Mouse (Mus musculus): ENCODE measurements around the gene Tmco3. TPM values are rescaled to one million over a fixed set of nuclear protein-coding genes. Genes with fewer than 3 reads are reported as not detected.

Gene Tmco3
- polyA plus RNA-seq, 1 experiment from 2014 or later = 19.7 TPM

- H3K36me3 ChIP-seq (ENCODE audit: control insufficient read depth, insufficient read depth, low read length) = peaks cover 29% of the 10 kb centered on the region
- H3K9me3 ChIP-seq (ENCODE audit: control insufficient read depth, low read length) = no peaks in the 10 kb centered on the region
- H3K4me1 ChIP-seq (replicated peaks; ENCODE audit: control insufficient read depth, insufficient read depth, low read length) = no peaks in the 10 kb centered on the region
- DNase-seq (ENCODE audit: low spot score) (no peak), ATAC-seq (replicated peaks; ENCODE audit: low FRiP score) (no peak)
- H3K4me2 ChIP-seq = no peak overlapping the region
- H3K9ac ChIP-seq (ENCODE audit: low read depth, low read length) = no peak overlapping the region
- WGBS = 93% methylated on average over 8 of the region's 8 CpGs
- no peak overlapping the region for H3K27ac ChIP-seq (ENCODE audit: low read depth, low read length)
- H3K27me3 ChIP-seq (replicated peaks; ENCODE audit: control insufficient read depth, insufficient read depth, low read length) = no peaks in the 10 kb centered on the region
- no peak overlapping the region for H3K4me3 ChIP-seq (ENCODE audit: low read depth, low read length)
These were observed 11.6 kb downstream of the Tmco3 start for GRCm38 (mm10) chr8:13299571-13299970.

- Histone ChIP-seq H3K36me3 (ENCODE audit: control insufficient read depth, insufficient read depth, low read length) (peaks cover 23% of the 10 kb centered on the region), H3K27me3 (replicated peaks; ENCODE audit: control insufficient read depth, insufficient read depth, low read length) (no peaks in the 10 kb centered on the region), H3K27ac (ENCODE audit: low read depth, low read length) (no peak overlapping the region), H3K4me3 (ENCODE audit: low read depth, low read length) (no peak overlapping the region), H3K9ac (ENCODE audit: low read depth, low read length) (no peak overlapping the region), H3K9me3 (ENCODE audit: control insufficient read depth, low read length) (no peaks in the 10 kb centered on the region), H3K4me2 (no peak overlapping the region), H3K4me1 (replicated peaks; ENCODE audit: control insufficient read depth, insufficient read depth, low read length) (no peaks in the 10 kb centered on the region)
- WGBS = 92% methylated on average over 7 of the region's 7 CpGs
- no peak for DNase-seq (ENCODE audit: low spot score)
- no peak for ATAC-seq (replicated peaks; ENCODE audit: low FRiP score)
These were observed 13.0 kb downstream of the Tmco3 start for GRCm38 (mm10) chr8:13301036-13301435.

GRCm38 (mm10) chr8:13305459-13305858 is 17.5 kb downstream of the Tmco3 start:
- H3K4me1 ChIP-seq (replicated peaks; ENCODE audit: control insufficient read depth, insufficient read depth, low read length) = no peaks in the 10 kb centered on the region

GRCm38 (mm10) chr8:13305884-13306283 is 17.9 kb downstream of the Tmco3 start:
- H3K9ac ChIP-seq (ENCODE audit: low read depth, low read length) = no peak overlapping the region
- no peaks in the 10 kb centered on the region for H3K9me3 ChIP-seq (ENCODE audit: control insufficient read depth, low read length)
- no peaks in the 10 kb centered on the region for H3K27me3 ChIP-seq (replicated peaks; ENCODE audit: control insufficient read depth, insufficient read depth, low read length)
- DNase-seq (ENCODE audit: low spot score) (no peak), ATAC-seq (replicated peaks; ENCODE audit: low FRiP score) (no peak)
- H3K36me3 ChIP-seq (ENCODE audit: control insufficient read depth, insufficient read depth, low read length) = peaks cover 11% of the 10 kb centered on the region
- no peak overlapping the region for H3K27ac ChIP-seq (ENCODE audit: low read depth, low read length)
- no peak overlapping the region for H3K4me2 ChIP-seq
- H3K4me1 ChIP-seq (replicated peaks; ENCODE audit: control insufficient read depth, insufficient read depth, low read length) = no peaks in the 10 kb centered on the region
- H3K4me3 ChIP-seq (ENCODE audit: low read depth, low read length) = no peak overlapping the region
- WGBS = 93% methylated on average over 4 of the region's 4 CpGs

More at GRCm38 (mm10) chr8:13305459-13305858, 17.5 kb downstream of the Tmco3 start:
- DNase-seq (ENCODE audit: low spot score) = no peak
- Histone ChIP-seq H3K4me3 (ENCODE audit: low read depth, low read length) (no peak overlapping the region), H3K4me2 (no peak overlapping the region), H3K9me3 (ENCODE audit: control insufficient read depth, low read length) (no peaks in the 10 kb centered on the region), H3K27me3 (replicated peaks; ENCODE audit: control insufficient read depth, insufficient read depth, low read length) (no peaks in the 10 kb centered on the region), H3K9ac (ENCODE audit: low read depth, low read length) (no peak overlapping the region), H3K36me3 (ENCODE audit: control insufficient read depth, insufficient read depth, low read length) (peaks cover 11% of the 10 kb centered on the region), H3K27ac (ENCODE audit: low read depth, low read length) (no peak overlapping the region)
- no peak for ATAC-seq (replicated peaks; ENCODE audit: low FRiP score)
- WGBS = 93% methylated on average over 6 of the region's 6 CpGs

GRCm38 (mm10) chr8:13306309-13306909 is 18.4 kb downstream of the Tmco3 start:
- no peaks in the 10 kb centered on the region for H3K9me3 ChIP-seq (ENCODE audit: control insufficient read depth, low read length)
- H3K4me1 ChIP-seq (replicated peaks; ENCODE audit: control insufficient read depth, insufficient read depth, low read length) = no peaks in the 10 kb centered on the region
- H3K36me3 ChIP-seq (ENCODE audit: control insufficient read depth, insufficient read depth, low read length) = peaks cover 11% of the 10 kb centered on the region
- 0 out of 2 replicates have a peak, but pooled peaks have one; percentile 43 for ATAC-seq (replicated peaks; ENCODE audit: low FRiP score)
- no peaks in the 10 kb centered on the region for H3K27me3 ChIP-seq (replicated peaks; ENCODE audit: control insufficient read depth, insufficient read depth, low read length)
- no peak for DNase-seq (ENCODE audit: low spot score)
- no peak overlapping the region for H3K4me2 ChIP-seq
- H3K4me3 ChIP-seq (ENCODE audit: low read depth, low read length) = no peak overlapping the region
- H3K27ac ChIP-seq (ENCODE audit: low read depth, low read length) = no peak overlapping the region
- WGBS = 62% methylated on average over 7 of the region's 7 CpGs
- H3K9ac ChIP-seq (ENCODE audit: low read depth, low read length) = no peak overlapping the region

GRCm38 (mm10) chr8:13306916-13307315 is 18.9 kb downstream of the Tmco3 start:
- DNase-seq (ENCODE audit: low spot score) (no peak), ATAC-seq (replicated peaks; ENCODE audit: low FRiP score) (no peak)
- whole genome bisulfite sequencing = 72% methylated on average over 9 of the region's 9 CpGs
- no peak overlapping the region for H3K4me3 ChIP-seq (ENCODE audit: low read depth, low read length)
- peaks cover 11% of the 10 kb centered on the region for H3K36me3 ChIP-seq (ENCODE audit: control insufficient read depth, insufficient read depth, low read length)
- no peak overlapping the region for H3K27ac ChIP-seq (ENCODE audit: low read depth, low read length)
- H3K9me3 ChIP-seq (ENCODE audit: control insufficient read depth, low read length) = no peaks in the 10 kb centered on the region
- H3K9ac ChIP-seq (ENCODE audit: low read depth, low read length) = no peak overlapping the region
- H3K4me1 ChIP-seq (replicated peaks; ENCODE audit: control insufficient read depth, insufficient read depth, low read length) = no peaks in the 10 kb centered on the region
- no peaks in the 10 kb centered on the region for H3K27me3 ChIP-seq (replicated peaks; ENCODE audit: control insufficient read depth, insufficient read depth, low read length)
- H3K4me2 ChIP-seq = no peak overlapping the region

GRCm38 (mm10) chr8:13314922-13315321 is 26.9 kb downstream of the Tmco3 start:
- Histone ChIP-seq H3K4me1 (replicated peaks; ENCODE audit: control insufficient read depth, insufficient read depth, low read length) (no peaks in the 10 kb centered on the region), H3K4me3 (ENCODE audit: low read depth, low read length) (no peak overlapping the region), H3K27ac (ENCODE audit: low read depth, low read length) (no peak overlapping the region), H3K4me2 (no peak overlapping the region), H3K9ac (ENCODE audit: low read depth, low read length) (no peak overlapping the region), H3K27me3 (replicated peaks; ENCODE audit: control insufficient read depth, insufficient read depth, low read length) (no peaks in the 10 kb centered on the region), H3K36me3 (ENCODE audit: control insufficient read depth, insufficient read depth, low read length) (peaks cover 5% of the 10 kb centered on the region), H3K9me3 (ENCODE audit: control insufficient read depth, low read length) (no peaks in the 10 kb centered on the region)
- ATAC-seq (replicated peaks; ENCODE audit: low FRiP score) (no peak), DNase-seq (ENCODE audit: low spot score) (no peak)
- WGBS = 76% methylated on average over 3 of the region's 3 CpGs

- peaks cover 3% of the 10 kb centered on the region; the same call in 1 of the 2 replicates for H3K36me3 ChIP-seq (ENCODE audit: control insufficient read depth, insufficient read depth, low read length)
- WGBS = 85% methylated on average over 10 of the region's 10 CpGs
- no peak for DNase-seq (ENCODE audit: low spot score)
These were observed 28.7 kb downstream of the Tmco3 start for GRCm38 (mm10) chr8:13316671-13317070.

GRCm38 (mm10) chr8:13326598-13326997 is 38.6 kb downstream of the Tmco3 start:
- ATAC-seq (replicated peaks; ENCODE audit: low FRiP score) = no peak
- Histone ChIP-seq H3K4me2 (no peak overlapping the region), H3K36me3 (ENCODE audit: control insufficient read depth, insufficient read depth, low read length) (no peaks in the 10 kb centered on the region), H3K27ac (ENCODE audit: low read depth, low read length) (no peak overlapping the region), H3K27me3 (replicated peaks; ENCODE audit: control insufficient read depth, insufficient read depth, low read length) (no peaks in the 10 kb centered on the region), H3K9me3 (ENCODE audit: control insufficient read depth, low read length) (no peaks in the 10 kb centered on the region), H3K4me3 (ENCODE audit: low read depth, low read length) (no peak overlapping the region), H3K9ac (ENCODE audit: low read depth, low read length) (no peak overlapping the region), H3K4me1 (replicated peaks; ENCODE audit: control insufficient read depth, insufficient read depth, low read length) (no peaks in the 10 kb centered on the region)
- DNase-seq (ENCODE audit: low spot score) = no peak
- 28% methylated on average over 5 of the region's 5 CpGs for WGBS

More at GRCm38 (mm10) chr8:13316671-13317070, 28.7 kb downstream of the Tmco3 start:
- no peak for ATAC-seq (replicated peaks; ENCODE audit: low FRiP score)
- no peak overlapping the region for H3K9ac ChIP-seq (ENCODE audit: low read depth, low read length)
- no peaks in the 10 kb centered on the region for H3K4me1 ChIP-seq (replicated peaks; ENCODE audit: control insufficient read depth, insufficient read depth, low read length)
- no peak overlapping the region for H3K27ac ChIP-seq (ENCODE audit: low read depth, low read length)
- no peaks in the 10 kb centered on the region for H3K9me3 ChIP-seq (ENCODE audit: control insufficient read depth, low read length)
- no peaks in the 10 kb centered on the region for H3K27me3 ChIP-seq (replicated peaks; ENCODE audit: control insufficient read depth, insufficient read depth, low read length)
- no peak overlapping the region for H3K4me3 ChIP-seq (ENCODE audit: low read depth, low read length)
- no peak overlapping the region for H3K4me2 ChIP-seq
